Mouse (Mus musculus): ENCODE measurements around the gene Stap2.

- TF ChIP-seq CTCF (IDR thresholded peaks at IDR 0.05; ENCODE audit: low read depth, low read length) (no peak), POLR2A (IDR thresholded peaks at IDR 0.05; ENCODE audit: insufficient read depth, low read length) (no peak), EP300 (IDR thresholded peaks at IDR 0.05; ENCODE audit: insufficient read depth, low read depth, low read length) (no peak)
These were observed at the start of gene Stap2, which contains the start of gene Mpnd for GRCm38 (mm10) chr17:56005415-56006061.

All from ES-Bruce4 (cell line).